In the genomic region with DNA sequence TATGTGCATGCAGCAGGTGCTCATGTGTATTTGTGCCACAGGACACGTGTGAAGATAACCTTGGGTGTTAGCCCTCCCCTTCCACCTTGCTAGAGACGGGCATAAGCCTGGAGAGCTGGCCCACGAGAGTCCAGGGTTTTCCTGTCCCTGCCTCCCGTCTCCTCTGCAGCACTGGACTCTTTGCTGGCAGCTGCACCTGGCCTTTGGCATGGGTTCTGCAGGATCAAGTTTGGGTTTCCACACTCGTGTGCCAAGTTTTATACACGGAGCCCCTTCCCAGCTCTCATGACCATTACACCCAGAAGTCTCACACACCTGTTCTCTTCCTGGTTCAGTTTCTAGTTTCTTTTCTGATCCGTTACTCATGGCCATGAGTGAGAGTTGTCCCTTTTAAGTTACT, we compare ENCODE assay signal across 24 mouse cellular contexts.
"Had no signal": no experiment of that assay in that cellular context is flagged by ENCODE, and none has a peak within 500 bp of the region (broad histone marks: within the 10 kb centered on the region; RNA-seq: fewer than 3 reads in every experiment).

No protein-coding gene starts in this region.

- H3K27me3 ChIP-seq: limb, embryonic 12.5 days; liver, embryonic 12.5 days; liver, embryonic 15.5 days; lung, embryonic 15.5 days; midbrain, embryonic 13.5 days; neural tube, embryonic 13.5 days had no signal

- H3K4me3 ChIP-seq: layer of hippocampus, adult 2 months; limb, embryonic 12.5 days; liver, embryonic 12.5 days; liver, embryonic 15.5 days; lung, embryonic 15.5 days; megakaryocyte, embryonic 14.5 days; midbrain, embryonic 10.5 days; midbrain, embryonic 13.5 days; myocyte; neural tube, embryonic 13.5 days had no signal

- H3K4me2 ChIP-seq: limb, embryonic 12.5 days; liver, embryonic 12.5 days; liver, embryonic 15.5 days; lung, embryonic 15.5 days; midbrain, embryonic 13.5 days; neural tube, embryonic 13.5 days had no signal

- H3K27ac ChIP-seq: kidney, postnatal 0 days; layer of hippocampus, adult 2 months; limb, embryonic 12.5 days; liver, embryonic 12.5 days; liver, embryonic 15.5 days; lung, embryonic 15.5 days; midbrain, embryonic 10.5 days; midbrain, embryonic 13.5 days; neural tube, embryonic 13.5 days; stomach, postnatal 0 days had no signal

- ATAC-seq: intestine, postnatal 0 days; liver, embryonic 12.5 days; midbrain, embryonic 13.5 days; midbrain, embryonic 16.5 days had no signal

- DNase-seq: kidney, adult 2 months; kidney, postnatal 25 days; layer of hippocampus, adult 9-11 months; liver; lung, adult 18-20 months; lung, postnatal 10 days; lung, postnatal 36 days; thymus, adult 2 months; thymus, postnatal 14 days; thymus, postnatal 4 days had no signal

- H3K9ac ChIP-seq: limb, embryonic 12.5 days; liver, embryonic 12.5 days; liver, embryonic 15.5 days; lung, embryonic 15.5 days; midbrain, embryonic 13.5 days; neural tube, embryonic 13.5 days had no signal

- H3K9me3 ChIP-seq: limb, embryonic 12.5 days; liver, embryonic 12.5 days; liver, embryonic 15.5 days; lung, embryonic 15.5 days; midbrain, embryonic 10.5 days; midbrain, embryonic 13.5 days; neural tube, embryonic 13.5 days had no signal

- H3K36me3 ChIP-seq: lung, embryonic 15.5 days had no signal

- H3K4me1 ChIP-seq: liver, embryonic 12.5 days; liver, embryonic 15.5 days; lung, embryonic 15.5 days; megakaryocyte, embryonic 14.5 days had no signal
